Mouse (Mus musculus): ENCODE results near the gene Stub1.
"Not testable (repeated sequence)": the region's sequence is repeated elsewhere in the genome, so short reads cannot be mapped to it uniquely, and the experiment has no call there.

Stub1 gene

GRCm38 (mm10) chr17:25823452-25823851, 9.8 kb downstream of the Stub1 start, which contains the start of gene Wdr24:
Gene Wdr24 (plus strand): TSS chr17:25823627.
- peak; percentile 71 to 72 for DNase-seq (ENCODE audit: low spot score in 2 of 2)

GRCm38 (mm10) chr17:25818851-25819780, 14.1 kb downstream of the Stub1 start:
- DNase-seq (ENCODE audit: low spot score in 2 of 2): no peak

GRCm38 (mm10) chr17:25817662-25818061, 15.5 kb downstream of the Stub1 start:
- DNase-seq (ENCODE audit: low spot score in 2 of 2): no peak

DNA sequence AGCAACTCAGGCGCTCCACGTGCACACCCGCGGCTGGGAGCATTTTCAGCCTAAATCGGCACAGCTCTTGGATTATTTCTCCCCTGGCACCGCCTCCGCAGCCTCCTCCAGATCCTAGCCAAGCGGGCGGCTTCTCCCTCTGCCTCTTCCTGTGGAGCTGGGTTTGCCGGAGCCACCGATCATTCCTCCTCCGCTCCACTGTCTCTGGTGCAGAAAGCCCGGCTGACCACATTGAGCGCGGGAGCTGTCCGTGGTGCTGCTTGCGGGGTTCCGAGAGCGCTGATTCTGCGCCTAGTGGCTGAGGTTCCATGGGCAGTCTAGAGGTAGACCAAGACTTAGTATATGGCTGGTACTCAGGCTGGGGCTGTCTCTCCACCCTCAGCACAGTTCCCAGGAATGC, 19.7 kb downstream of the Stub1 start:
- DNase-seq (ENCODE audit: low spot score in 2 of 2): peak; percentile 72 to 84

DNA sequence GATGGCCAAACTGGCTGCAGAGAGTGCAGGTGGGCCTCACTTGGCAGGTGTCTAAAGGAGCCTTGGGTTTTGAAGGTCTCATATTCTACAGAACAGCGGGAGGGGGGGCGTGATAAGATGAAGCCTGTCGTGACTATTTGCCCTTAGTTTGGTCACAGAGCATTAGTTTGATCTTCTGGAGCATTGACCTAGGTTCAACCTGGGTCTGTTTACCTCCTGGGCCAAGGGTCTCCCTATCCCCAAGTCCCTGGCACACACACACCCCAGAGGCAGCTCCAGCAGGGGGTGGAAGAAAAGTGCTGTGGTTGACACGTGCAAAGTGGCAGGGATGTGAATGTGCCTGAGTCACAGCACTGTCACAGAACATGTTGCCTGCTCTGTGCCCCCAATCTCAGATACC, 22.3 kb downstream of the Stub1 start:
- DNase-seq (ENCODE audit: low spot score in 2 of 2): no peak

GRCm38 (mm10) chr17:25809606-25810340, 23.4 kb downstream of the Stub1 start:
- no peak for DNase-seq (ENCODE audit: low spot score in 2 of 2)

DNA sequence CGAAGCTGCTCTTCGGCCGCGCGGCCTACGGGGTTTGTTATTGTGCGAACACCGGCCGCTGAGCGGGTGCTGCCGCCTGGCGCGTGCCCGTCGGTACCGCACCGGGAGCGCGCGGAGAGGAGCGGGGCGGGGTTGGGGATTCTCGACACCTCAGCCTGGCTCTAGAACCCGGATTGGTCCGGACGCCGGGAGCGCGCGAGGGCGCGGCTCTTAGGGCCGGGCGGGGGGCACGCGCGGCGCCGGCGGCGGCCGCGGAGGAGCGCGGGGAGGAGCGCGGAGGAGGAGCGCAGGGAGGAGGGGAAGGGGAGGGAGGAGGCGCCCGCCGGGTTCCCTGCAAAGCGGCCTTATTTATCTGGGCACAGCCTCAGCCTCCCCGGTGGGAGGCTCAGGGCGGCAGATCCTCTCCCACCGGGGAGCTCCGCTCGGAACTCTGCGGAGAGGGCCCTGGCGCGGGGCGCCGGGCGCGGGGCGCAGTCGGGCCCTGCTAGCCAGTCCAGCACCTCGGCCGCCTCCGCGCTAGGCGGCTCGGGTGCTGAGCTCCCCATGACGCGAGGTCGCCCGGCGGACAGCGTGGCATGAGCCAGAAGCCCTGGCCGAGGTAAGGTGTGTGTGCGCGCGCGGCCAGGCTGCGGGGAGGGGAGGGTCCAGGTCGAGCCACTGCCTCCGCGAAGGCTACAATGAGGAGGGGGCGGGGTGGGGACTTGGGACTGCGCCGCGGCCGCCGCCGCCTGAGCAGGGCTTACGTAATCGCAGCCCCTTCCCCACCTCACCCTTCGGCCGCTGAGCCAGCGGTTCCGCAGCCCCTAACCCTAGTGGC, 24.2 kb downstream of the Stub1 start, which contains the start of gene Fbxl16:
Gene Fbxl16, plus strand, starts transcription at position 297 of the 817 bp plus-strand sequence.
- peak in 1 of 2 experiments; percentile 66 for DNase-seq (ENCODE audit: low spot score in 2 of 2)

DNA sequence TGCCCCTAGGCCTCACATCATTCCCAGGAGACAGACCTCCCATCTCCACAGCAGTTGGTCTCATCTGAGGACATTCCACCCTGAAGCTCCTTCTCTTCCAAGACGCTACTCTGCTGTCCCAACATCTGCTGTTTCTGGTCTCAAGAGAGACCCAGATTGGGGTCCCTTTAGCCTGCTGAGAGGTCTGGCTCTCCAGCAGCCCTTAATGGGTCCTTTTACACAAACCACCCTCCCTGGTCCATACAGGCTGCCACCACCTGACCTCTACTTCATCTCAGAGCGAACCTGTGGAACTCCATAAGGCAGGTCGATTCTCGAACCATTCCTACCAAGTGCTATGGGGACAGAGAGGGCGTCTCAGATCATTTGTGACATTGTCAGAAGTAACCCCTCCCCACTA, 25.2 kb downstream of the Stub1 start:
- DNase-seq (ENCODE audit: low spot score in 2 of 2): no peak

DNA sequence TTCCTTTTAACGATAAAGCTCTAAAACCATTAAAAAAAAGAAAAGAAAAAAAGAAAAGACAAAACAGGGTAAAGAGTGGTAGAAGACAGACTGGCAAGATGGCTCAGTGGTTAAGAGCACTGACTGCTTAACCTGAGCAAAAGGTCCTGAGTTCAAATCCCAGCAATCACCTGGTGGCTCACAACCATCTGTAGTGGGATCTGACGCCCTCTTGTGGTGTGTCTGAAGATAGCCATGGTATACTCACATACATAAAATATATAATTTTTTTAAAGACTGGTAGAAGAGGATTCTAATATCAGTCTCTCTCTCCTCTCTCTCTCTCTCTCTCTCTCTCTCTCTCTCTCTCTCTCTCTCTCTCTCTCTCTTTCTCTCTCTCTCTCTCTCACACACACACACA, 25.8 kb downstream of the Stub1 start:
- not testable (repeated sequence) for DNase-seq (ENCODE audit: low spot score in 2 of 2)

- no peak for DNase-seq (ENCODE audit: low spot score in 2 of 2)
Observed at GRCm38 (mm10) chr17:25806507-25806906, 26.7 kb downstream of the Stub1 start.

- DNase-seq (ENCODE audit: low spot score in 2 of 2): no peak
Observed at GRCm38 (mm10) chr17:25802825-25803517, 30.2 kb downstream of the Stub1 start.

- DNase-seq (ENCODE audit: low spot score in 2 of 2): peak in 1 of 2 experiments; percentile 57
Observed at GRCm38 (mm10) chr17:25801029-25801428, 32.2 kb downstream of the Stub1 start.

DNA sequence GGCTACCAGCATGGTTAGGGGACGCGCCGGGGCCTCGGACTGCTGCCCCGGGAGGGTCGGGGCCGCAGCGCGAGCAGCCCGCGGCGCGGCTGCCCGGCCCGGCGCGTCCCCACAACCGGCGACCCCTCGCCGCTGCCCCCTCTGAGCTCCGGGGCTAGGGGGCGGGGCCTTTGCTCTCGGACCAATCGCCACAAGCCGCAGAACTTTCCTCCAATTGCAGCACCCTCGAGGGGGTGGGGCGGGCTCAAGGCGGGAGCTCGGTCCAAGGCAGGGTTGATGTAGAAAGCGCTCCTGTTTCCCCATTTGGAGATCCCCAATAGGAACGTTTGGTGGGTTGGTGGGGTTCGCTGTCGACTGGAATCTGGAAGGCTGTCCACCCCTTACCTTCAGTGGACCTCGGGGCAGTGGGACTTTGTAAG, 36.2 kb downstream of the Stub1 start, which contains the start of gene Metrn:
Gene Metrn, minus strand, starts transcription at position 186 of the 419 bp plus-strand sequence.
- peak; percentile 76 to 84 for DNase-seq (ENCODE audit: low spot score in 2 of 2)

DNA sequence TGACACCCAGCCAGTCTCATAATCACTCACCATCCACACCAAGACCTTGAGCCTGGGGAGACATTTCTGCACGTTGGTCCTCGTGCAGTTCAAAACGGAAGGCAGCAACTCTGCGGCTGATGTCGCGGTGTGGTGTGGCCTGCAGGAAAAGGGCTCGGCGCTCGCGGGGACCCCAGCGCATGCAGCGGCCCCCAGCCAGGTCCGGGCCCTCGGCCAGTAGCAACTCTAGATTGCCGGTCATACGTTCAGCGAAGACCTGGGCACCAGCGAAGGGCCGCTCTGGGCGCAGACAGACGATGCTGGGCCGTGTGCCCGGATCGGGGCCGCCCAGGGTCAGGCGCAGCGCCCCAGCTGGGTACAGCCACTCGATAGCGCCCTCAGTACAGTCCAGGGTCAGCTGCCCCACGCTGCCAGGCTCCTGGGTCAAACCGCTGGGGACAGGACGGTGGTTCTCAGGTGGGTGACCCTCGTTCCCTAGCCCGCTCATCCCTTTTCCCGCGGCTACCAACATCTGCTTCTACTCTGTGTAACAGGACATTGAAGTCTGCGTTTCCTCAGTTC, 36.9 kb downstream of the Stub1 start:
- DNase-seq (ENCODE audit: low spot score in 2 of 2): no peak

DNA sequence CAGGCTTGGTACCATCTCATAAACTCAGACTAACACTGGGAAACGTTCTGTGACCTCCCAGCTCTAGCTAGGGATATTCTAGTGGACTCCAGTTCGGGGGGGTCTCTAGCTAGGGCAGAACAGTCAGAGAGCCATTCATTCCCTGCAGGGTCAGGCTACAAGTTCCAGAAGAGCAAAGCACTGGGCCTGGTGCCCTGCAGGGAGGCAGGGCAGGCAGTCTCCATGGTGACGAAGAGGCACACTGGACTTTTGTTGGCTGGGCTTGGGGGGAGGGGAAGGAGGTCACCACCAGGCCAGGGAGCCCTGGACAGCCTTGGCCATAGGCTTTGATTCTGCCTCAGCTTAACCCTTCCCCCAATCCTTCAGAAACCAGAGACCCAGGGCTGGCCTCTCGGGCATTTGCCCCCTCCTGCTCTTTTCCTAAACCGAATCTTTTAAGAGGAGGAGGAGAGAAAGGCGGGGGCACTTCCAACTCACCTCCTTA, 37.6 kb downstream of the Stub1 start, which contains the start of gene AC134908.4:
Gene AC134908.4, minus strand, starts transcription at position 51 of the 484 bp plus-strand sequence.
- DNase-seq (ENCODE audit: low spot score in 2 of 2): no peak

DNA sequence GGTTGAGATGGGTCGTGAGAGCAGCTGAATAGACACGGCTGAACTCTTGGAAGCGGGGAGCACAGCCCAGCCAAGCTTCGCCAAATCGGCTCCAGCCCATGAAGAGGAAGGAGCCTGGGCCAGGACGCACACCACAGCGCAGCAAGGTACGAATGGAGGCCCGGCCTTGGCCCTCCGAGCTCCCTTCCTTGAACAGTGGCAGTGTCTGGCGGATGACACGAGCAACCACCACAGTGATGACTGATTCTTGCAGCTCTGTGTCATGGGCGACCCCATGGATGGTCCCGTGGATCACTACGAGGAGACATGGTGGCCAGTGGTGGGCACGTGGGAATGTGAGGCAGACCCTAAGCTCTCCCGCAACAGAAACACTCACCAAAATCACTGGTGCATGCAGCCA, 38.2 kb downstream of the Stub1 start:
- DNase-seq (ENCODE audit: low spot score in 2 of 2): no peak

DNA sequence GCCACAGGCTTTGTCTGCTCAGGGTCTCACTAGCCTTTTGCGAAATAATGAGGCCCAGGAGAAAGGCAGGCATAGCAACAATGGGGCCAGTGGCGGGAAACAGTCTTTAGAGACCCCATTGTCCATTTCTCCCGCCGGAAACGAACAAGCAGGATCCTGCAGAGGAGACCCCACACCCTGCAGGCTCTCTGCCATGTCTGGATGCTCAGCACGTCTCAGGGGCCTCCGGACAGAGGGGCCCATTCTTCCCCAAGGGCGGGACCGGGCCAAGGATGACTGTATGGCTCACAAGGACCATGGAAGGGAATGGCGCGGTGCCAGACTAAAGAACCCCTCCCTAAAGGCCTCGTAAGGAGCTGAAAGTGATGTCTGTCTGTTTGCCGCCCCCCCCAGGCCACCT, 39.0 kb downstream of the Stub1 start:
- DNase-seq (ENCODE audit: low spot score in 2 of 2): no peak

DNA sequence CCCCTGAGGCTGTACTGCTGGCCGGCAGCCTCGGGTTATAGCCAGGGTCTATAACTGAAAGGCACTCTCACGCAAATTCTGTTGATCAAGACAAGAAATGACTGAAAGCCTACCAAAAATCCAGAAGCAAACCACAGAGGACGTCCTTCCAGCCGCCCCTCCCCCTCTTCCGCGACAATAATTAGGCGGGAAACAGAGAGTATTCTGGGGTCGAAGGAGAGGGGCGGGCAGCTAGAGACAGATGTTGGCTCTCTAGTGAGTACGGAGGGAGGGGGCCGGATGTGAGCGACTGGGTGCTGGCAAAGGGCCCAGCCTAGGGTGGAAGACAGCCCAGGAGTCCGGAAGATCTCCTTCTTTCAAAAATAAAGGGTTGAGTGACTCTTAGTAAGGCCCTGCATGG, 40.6 kb downstream of the Stub1 start, which contains the start of gene Fam173a:
Gene Fam173a, minus strand, starts transcription at position 287 of the 400 bp plus-strand sequence.
- DNase-seq (ENCODE audit: low spot score in 2 of 2): peak; percentile 33 to 69

DNA sequence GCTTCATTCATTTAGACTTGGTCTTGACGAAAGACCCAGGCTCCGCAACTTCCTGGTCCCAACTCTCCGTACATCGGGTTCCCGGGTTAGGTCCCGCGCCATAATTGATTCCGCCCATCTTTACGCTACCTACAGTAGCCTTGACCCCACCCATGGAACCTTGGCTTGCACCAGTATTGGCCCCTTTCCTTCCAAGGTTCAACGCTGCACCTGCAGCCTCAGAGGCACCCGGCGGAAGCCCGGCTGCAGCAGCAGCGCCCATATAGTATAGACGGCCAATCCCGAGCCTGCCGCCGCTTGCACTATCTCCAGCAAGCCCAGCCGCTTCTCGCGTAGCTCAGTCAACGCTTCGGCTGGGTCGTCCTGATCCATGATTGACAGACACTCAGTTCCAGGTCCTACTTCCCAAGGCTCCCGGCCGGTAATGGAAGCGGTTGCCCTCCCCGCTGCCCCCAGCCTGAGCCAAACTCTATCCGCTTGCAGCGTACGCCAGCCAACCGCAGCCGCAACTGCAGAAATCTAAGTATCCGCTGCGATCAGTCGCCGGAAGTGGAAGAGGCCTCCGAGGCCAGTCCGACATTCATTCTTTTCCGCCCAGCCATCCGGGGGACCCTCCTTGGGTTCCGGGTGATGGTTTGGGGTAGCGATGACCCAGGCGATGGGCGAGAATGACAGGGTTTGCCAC, 41.2 kb downstream of the Stub1 start:
- DNase-seq (ENCODE audit: low spot score in 2 of 2): peak; percentile 81 to 84

Data from urinary bladder, postnatal 36 days (tissue).